Mouse (Mus musculus) frontal cortex, postnatal 36 days (tissue): ENCODE results near the gene Tsg101.
"Not testable (repeated sequence)": the region's sequence is repeated elsewhere in the genome, so short reads cannot be mapped to it uniquely, and the experiment has no call there.

Experiments
- DNase-seq, 2 experiments: peaks; one replicate each; pipeline ENCODE4 v3.0.0; 2022; ENCODE audit warnings: low spot score in 2 of 2

Tsg101 gene

GRCm38 (mm10) chr7:46919551-46920176, at the start of gene Tsg101:
Tsg101 (minus strand) TSS chr7:46919969.
- DNase-seq: peak; percentile 90 to 92

GRCm38 (mm10) chr7:46964070-46964469, 44.3 kb upstream of the Tsg101 start:
- DNase-seq: no peak

GRCm38 (mm10) chr7:46962806-46963618, 43.2 kb upstream of the Tsg101 start:
- peak; percentile 44 to 84 for DNase-seq

DNA sequence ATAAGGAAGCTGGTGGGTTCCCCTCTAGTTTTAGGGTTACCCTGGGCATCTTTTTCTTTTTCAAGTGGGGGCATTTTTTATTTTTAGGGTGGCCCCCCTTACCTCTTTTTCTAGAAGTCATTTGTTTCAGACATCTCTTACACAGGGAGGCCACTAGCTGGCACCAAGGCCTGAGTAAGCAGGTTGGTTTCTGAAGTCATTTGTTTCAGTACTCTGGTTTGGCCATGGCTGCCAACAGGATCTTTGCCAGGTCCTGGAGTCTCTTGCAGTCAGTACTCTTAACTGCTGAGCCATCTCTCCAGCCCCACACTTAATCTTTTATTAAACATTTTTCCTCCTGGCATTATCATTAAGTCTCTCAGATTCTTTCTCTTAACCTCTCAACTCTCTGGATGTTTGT, 42.4 kb upstream of the Tsg101 start:
- DNase-seq: no peak

DNA sequence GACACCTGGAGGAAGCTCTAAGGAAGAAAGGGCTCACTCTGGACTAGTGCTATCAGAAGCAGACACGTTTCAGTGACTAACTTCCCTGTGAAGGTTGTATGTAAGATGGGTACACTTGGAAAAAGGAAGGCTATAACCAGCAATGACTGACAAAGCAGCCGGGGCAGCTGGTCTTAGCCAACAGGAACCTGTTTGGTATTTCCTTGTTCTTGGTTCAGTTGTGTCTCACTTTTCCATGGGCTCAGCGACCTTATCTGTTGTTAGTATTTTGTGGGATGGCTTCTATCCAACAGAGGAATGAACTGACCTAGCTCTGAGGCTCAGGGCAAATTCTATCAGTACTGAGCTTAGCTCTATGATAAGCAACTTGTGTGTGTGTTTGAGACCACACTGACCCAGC, 41.2 kb upstream of the Tsg101 start:
- no peak for DNase-seq

DNA sequence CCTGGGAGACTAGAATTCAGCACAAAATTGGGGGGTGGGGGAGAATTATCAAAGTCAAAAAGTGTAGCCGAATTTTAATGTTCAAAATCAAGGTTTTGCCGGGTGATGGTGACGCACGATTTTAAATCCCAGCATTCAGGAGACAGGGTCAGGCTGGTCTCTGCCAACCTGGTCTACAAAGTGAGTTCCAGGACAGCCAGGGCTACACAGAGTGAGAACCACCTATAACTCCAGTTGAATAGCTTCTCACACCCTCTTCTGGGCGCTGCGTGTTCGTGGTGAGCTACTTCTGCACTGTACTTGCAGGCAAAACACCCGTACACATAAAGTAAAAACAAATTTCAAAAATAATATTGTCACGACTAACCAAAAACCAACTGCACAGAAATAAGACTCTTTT, 39.1 kb upstream of the Tsg101 start:
- no peak for DNase-seq

GRCm38 (mm10) chr7:46957831-46958691, 38.3 kb upstream of the Tsg101 start, which contains the start of gene Uevld:
Uevld (minus strand) TSS chr7:46958527.
- DNase-seq: peak; percentile 91

DNA sequence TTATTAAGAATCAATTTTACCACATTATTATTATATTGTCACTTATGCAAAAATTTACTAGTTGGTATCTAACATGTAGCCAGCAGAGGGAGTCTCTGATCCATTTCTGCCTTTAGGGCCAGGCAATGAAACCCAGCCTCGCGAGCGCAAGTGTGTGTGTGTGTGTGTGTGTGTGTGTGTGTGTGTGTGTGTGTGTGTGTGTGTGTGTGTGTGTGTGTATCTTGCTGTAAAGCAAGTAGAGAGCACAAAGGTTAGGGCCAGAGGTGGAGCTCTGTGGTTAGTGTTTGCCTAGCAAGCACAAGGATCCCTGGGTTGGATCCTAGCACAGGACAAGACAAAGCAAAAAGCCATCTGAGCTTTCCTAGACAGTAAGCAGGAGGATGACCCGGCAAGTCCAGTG, 16.1 kb upstream of the Tsg101 start:
- DNase-seq: no peak

- DNase-seq: no peak
Measured at GRCm38 (mm10) chr7:46934788-46935187, 15.0 kb upstream of the Tsg101 start.

GRCm38 (mm10) chr7:46931370-46931769, 11.6 kb upstream of the Tsg101 start:
- no peak for DNase-seq

GRCm38 (mm10) chr7:46928291-46928690, 8.5 kb upstream of the Tsg101 start:
- DNase-seq: no peak

- DNase-seq: no peak
Measured at GRCm38 (mm10) chr7:46922075-46922474, 2.3 kb upstream of the Tsg101 start.

GRCm38 (mm10) chr7:46918678-46919371, 944 bp downstream of the Tsg101 start:
- no peak for DNase-seq

GRCm38 (mm10) chr7:46916376-46916775, 3.4 kb downstream of the Tsg101 start:
- no peak for DNase-seq

DNA sequence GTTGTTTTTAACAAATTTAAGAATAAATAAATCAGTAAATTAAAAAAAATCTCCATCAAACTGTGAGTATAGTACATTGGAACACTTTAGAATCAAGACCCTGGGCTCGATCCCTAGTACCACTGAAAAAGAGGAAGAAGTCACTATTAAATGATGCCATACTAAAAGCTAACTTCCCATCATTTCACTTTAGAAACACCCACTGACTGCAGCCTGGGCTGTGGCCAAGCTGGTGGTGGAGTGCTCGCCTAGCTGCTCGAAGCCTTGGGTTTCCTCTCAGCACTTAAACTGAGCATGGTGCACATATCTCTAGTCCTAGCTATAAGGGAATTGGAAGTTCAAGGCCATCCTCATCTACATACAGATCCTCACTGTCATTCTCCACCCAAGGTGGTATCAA, 8.5 kb downstream of the Tsg101 start:
- DNase-seq: no peak

GRCm38 (mm10) chr7:46899343-46899742, 20.4 kb downstream of the Tsg101 start:
- no peak for DNase-seq

DNA sequence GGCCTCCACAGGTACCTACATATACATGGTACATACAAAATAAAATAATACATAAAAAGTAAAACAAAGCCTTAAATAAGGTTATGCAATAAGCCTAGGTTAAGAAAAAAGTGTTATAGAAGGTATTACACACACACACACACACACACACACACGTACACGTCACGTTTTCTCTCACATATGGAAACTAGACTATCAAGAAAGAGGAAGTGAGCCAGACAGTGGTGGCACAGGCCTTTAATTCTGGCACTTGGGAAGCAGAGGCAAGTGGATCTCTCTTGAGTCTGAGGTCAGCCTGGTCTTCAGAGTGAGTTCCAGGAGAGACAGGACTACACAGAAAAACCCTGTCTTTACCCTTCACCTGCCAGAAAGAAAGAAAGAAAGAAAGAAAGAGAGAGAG, 24.3 kb downstream of the Tsg101 start:
- DNase-seq: no peak

DNA sequence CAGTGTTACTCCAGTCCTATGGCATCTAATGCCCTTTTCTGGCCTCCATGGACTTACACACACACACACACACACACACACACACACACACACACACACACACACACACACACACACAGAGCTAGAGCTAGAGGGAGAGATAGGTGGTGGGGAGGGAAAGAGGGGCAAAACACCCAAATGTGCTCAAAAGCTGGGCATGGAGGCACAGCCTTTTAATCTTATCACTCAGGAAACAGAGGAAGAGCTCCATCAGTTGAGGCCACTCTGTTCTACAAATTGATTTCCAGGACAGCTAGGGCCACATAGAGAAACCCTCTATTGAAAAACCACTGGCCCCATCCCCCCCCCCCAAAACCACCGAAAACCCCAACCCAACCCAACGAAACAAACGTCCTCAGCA, 36.5 kb downstream of the Tsg101 start:
- DNase-seq: no peak

GRCm38 (mm10) chr7:46881941-46882340, 37.8 kb downstream of the Tsg101 start:
- DNase-seq: not testable (repeated sequence)

DNA sequence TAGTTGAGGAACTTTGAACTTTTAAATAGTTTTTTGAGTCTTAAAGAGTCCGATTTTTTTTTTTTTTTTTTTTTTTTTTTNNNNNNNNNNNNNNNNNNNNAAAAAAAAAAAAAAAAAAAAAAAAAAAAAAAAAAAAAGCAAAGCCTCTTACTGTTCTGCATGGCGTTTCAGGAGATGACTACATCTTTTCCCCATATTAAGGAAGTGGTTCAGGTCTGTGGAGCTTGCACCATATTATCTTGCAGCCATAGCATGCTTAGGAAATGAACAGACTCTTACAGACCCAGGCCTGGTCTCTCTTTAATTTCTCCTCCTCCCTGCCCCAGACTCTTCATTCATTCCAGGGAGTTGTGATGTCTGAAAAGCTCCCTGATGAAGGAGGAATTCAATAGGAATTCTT, 38.8 kb downstream of the Tsg101 start:
- DNase-seq: no peak

DNA sequence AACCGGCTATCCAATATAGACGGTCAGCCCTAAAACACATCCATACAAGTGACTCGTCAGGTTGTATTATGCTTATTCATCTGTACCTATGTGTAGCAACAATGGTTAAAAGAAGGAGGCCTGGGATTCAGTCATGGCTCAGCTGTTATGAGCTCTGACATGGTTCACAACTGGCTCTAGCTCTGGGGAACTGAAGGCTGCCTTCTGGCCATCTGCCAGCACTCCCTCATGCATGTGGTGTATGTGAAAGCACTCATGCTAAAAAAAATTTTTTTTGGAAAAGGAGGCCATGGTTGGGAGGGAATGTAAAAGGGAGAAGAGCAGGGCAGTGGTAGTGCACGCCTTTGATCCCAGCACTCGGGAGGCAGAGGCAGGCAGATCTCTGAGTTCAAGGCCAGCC, 39.9 kb downstream of the Tsg101 start:
- DNase-seq: no peak

DNA sequence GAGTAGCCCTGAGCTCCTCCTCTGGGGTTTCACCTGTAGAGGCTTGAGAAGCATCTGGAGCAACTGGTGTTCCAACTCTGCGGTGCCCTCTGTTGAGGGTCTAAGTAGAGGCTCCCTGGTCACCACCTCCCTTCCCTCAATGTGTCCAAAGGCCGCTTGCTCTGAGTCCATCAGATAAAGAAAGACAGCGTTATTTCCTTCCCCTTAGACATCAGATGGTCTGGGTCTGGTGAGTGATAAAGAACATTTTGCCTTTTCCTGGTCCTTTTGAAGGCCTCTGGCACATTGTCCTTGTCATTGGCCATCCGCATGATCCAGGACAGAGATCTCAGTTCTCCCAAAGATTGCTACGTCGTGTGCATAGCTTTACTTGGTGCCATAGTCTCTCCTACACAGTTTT, 42.5 kb downstream of the Tsg101 start:
- no peak for DNase-seq
